Mouse (Mus musculus) ES-Bruce4 (cell line): ENCODE measurements around the gene Aunip. TPM values are rescaled to one million over a fixed set of nuclear protein-coding genes. Genes with fewer than 3 reads are reported as not detected.

Experiments
- H3K27ac ChIP-seq: 2 replicates; pipeline ENCODE4 v1.5.1; 2012; ENCODE audit warnings: low read length, inconsistent platforms; ENCODE audit not compliant: insufficient read depth
- H3K27me3 ChIP-seq: 2 replicates; pipeline ENCODE4 v1.6.1; 2012; ENCODE audit warnings: mild to moderate bottlenecking, low read length, inconsistent platforms; ENCODE audit not compliant: control insufficient read depth, poor library complexity, insufficient read depth, severe bottlenecking
- H3K36me3 ChIP-seq: 2 replicates; pipeline ENCODE4 v1.6.1; 2012; ENCODE audit warnings: inconsistent platforms, mild to moderate bottlenecking, low read length, moderate library complexity; ENCODE audit not compliant: control insufficient read depth, poor library complexity, insufficient read depth, severe bottlenecking
- H3K4me1 ChIP-seq: one replicate; pipeline ENCODE4 v1.8.1; 2011; ENCODE audit warnings: low read length; ENCODE audit not compliant: control insufficient read depth, insufficient read depth
- H3K4me3 ChIP-seq: 2 replicates; pipeline ENCODE4 v1.5.1; 2011; ENCODE audit warnings: low read depth, mild to moderate bottlenecking, low read length
- H3K9ac ChIP-seq: 2 replicates; pipeline ENCODE4 v1.6.1; 2012; ENCODE audit warnings: low read depth, mild to moderate bottlenecking, inconsistent platforms; ENCODE audit not compliant: poor library complexity, severe bottlenecking
- H3K9me3 ChIP-seq: replicated peaks from 2 replicates; pipeline ENCODE4 v1.6.1; 2012; ENCODE audit warnings: mild to moderate bottlenecking, low read length, inconsistent platforms; ENCODE audit not compliant: control insufficient read depth, poor library complexity, insufficient read depth, severe bottlenecking
- CTCF ChIP-seq: IDR thresholded peaks from one replicate; pipeline ENCODE4 v1.8.1; 2011; ENCODE audit warnings: low read depth, low read length
- EP300 ChIP-seq: IDR thresholded peaks from 2 replicates; pipeline ENCODE4 v1.6.1; 2011; ENCODE audit warnings: low read depth, low read length; ENCODE audit not compliant: insufficient read depth
- POLR2A ChIP-seq: IDR thresholded peaks from one replicate; pipeline ENCODE4 v1.8.1; 2011; ENCODE audit warnings: low read length; ENCODE audit not compliant: insufficient read depth
- polyA plus RNA-seq: library from polyadenylated mRNA; stranded (reverse); fragments of >200 nt; gene quantifications from 2 replicates; pipeline ENCODE4 v1.2.4, GENCODE M21; 2011; ENCODE audit warnings: low read depth; ENCODE audit not compliant: missing spikeins, insufficient read depth, insufficient read length

The Aunip gene
- polyA plus RNA-seq, 1 experiment: 38.3 TPM

- peaks cover 25% of the 10 kb centered on the region for H3K36me3 ChIP-seq
- H3K9me3 ChIP-seq: no peaks in the 10 kb centered on the region
- H3K4me3 ChIP-seq: no peak overlapping the region
- H3K9ac ChIP-seq: no peak overlapping the region
- TF ChIP-seq CTCF (no peak), EP300 (no peak), POLR2A (no peak)
- no peak overlapping the region for H3K27ac ChIP-seq
- H3K4me1 ChIP-seq: no peaks in the 10 kb centered on the region
- H3K27me3 ChIP-seq: no peaks in the 10 kb centered on the region
These were observed 36.6 kb upstream of the Aunip start for GRCm38 (mm10) chr4:134474240-134474639.

GRCm38 (mm10) chr4:134476899-134477298 lies 33.9 kb upstream of the Aunip start:
- peaks cover 17% of the 10 kb centered on the region for H3K36me3 ChIP-seq
- H3K9ac ChIP-seq: no peak overlapping the region
- no peaks in the 10 kb centered on the region for H3K9me3 ChIP-seq
- H3K27me3 ChIP-seq: no peaks in the 10 kb centered on the region
- no peak overlapping the region for H3K27ac ChIP-seq
- no peaks in the 10 kb centered on the region for H3K4me1 ChIP-seq
- TF ChIP-seq EP300 (no peak), CTCF (no peak), POLR2A (no peak)
- H3K4me3 ChIP-seq: no peak overlapping the region

DNA sequence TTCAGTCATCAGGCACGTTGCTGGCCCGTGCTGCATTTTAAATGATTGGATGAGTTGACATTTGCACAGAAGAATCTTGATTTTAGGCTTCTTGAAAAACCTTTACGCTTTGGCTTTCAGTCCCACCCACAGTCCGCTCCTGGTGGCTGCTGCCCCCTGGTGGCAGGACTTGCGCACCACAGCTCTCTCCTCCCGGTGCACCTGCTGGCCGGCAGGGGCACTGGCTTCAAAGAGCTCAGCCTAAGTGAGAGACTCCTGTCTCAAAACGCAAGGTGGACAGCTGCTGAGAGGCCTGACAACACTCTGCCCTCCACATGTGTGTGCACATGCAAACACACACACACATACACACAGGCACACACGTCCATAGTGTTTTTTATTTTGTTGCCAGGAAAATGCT lies 32.8 kb upstream of the Aunip start:
- TF ChIP-seq EP300 (0 out of 2 replicates have a peak, but pooled peaks have one; percentile 34), CTCF (peak; percentile 99), POLR2A (no peak)

GRCm38 (mm10) chr4:134479839-134480238 lies 31.0 kb upstream of the Aunip start:
- Histone ChIP-seq H3K36me3 (0 out of 2 replicates have a peak, but pooled peaks cover 3% of the 10 kb centered on the region), H3K4me1 (no peaks in the 10 kb centered on the region), H3K9me3 (no peaks in the 10 kb centered on the region), H3K9ac (no peak overlapping the region), H3K27me3 (no peaks in the 10 kb centered on the region), H3K4me3 (no peak overlapping the region), H3K27ac (no peak overlapping the region)
- TF ChIP-seq CTCF: no peak
- no peak for TF ChIP-seq POLR2A
- no peak for TF ChIP-seq EP300

More for the DNA sequence above, 32.8 kb upstream of the Aunip start:
- H3K9ac ChIP-seq: no peak overlapping the region
- H3K36me3 ChIP-seq: peaks cover 7% of the 10 kb centered on the region; the same call in 1 of the 2 replicates
- no peaks in the 10 kb centered on the region for H3K4me1 ChIP-seq
- H3K27ac ChIP-seq: no peak overlapping the region
- H3K4me3 ChIP-seq: no peak overlapping the region
- no peaks in the 10 kb centered on the region for H3K27me3 ChIP-seq
- no peaks in the 10 kb centered on the region for H3K9me3 ChIP-seq

DNA sequence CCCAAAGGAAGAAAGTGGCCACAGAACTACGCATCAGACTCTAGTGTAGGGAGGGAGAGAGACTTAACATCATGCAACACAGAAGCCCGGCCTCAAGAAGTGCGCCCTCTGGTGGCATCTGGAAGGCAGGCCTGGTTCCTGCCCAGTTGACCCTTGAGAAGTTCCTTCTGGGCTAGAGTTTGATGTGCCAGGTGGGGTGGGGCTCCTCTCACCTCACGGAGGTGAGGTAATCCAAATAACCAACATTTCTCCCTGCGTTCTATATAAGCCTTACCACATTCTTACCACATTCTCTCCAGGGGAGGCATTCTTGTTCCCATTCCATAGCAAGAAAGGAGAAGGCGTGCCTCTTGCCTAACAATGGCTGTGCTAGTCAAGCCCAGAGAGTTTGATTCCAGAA lies 29.9 kb upstream of the Aunip start:
- H3K27ac ChIP-seq: peak overlapping the region; percentile 51
- TF ChIP-seq CTCF (peak; percentile 98), POLR2A (no peak), EP300 (0 out of 2 replicates have a peak, but pooled peaks have one; percentile 43)
- no peaks in the 10 kb centered on the region for H3K27me3 ChIP-seq
- H3K36me3 ChIP-seq: no peaks in the 10 kb centered on the region
- H3K9ac ChIP-seq: no peak overlapping the region
- H3K4me1 ChIP-seq: no peaks in the 10 kb centered on the region
- no peak overlapping the region for H3K4me3 ChIP-seq
- H3K9me3 ChIP-seq: no peaks in the 10 kb centered on the region

DNA sequence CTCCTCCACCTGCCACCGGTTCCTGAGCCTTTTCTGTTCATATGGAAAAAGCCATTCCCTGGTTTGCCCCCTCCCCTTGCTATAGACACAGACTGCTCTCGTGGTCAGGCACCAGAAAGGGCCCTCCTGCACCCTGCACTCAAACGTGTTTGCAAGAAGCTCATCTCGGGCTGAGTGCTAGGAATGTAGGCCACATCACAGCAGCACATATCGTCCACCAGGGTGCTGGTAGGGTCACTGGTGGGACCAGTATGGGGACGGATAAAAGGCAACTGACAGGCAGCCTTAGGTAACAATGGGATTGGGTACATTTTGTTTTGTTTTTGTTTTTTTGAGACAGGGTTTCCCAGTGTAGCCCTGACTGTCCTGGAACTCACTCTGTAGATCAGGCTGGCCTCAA lies 29.5 kb upstream of the Aunip start:
- no peaks in the 10 kb centered on the region for H3K9me3 ChIP-seq
- H3K9ac ChIP-seq: no peak overlapping the region
- no peak for TF ChIP-seq POLR2A
- no peak for TF ChIP-seq CTCF
- no peak for TF ChIP-seq EP300
- H3K27ac ChIP-seq: peak overlapping the region; percentile 52
- H3K36me3 ChIP-seq: no peaks in the 10 kb centered on the region
- no peaks in the 10 kb centered on the region for H3K4me1 ChIP-seq
- no peaks in the 10 kb centered on the region for H3K27me3 ChIP-seq
- H3K4me3 ChIP-seq: no peak overlapping the region
